Mouse (Mus musculus) lung, embryonic 16.5 days (tissue): ENCODE results near the gene Lpar3. TPM values are rescaled to one million over a fixed set of nuclear protein-coding genes. Genes with fewer than 3 reads are reported as not detected.
A peak's percentile ranks its signal among the peaks of the same experiment; 100 is the strongest.

Experiments
- ATAC-seq: fragments of 200-750 bp; cut with Nextera tagmentation; 2 replicates; pipeline ENCODE4 v1.8.0; 2017; ENCODE audit warnings: low read depth, mild to moderate bottlenecking, moderate library complexity
- H3K27ac ChIP-seq: fragments of 300-500 bp; sonication (generic); 2 replicates; pipeline ENCODE4 v1.5.1; 2014; ENCODE audit warnings: mild to moderate bottlenecking, control low read depth, low read length
- H3K27me3 ChIP-seq: fragments of 300-500 bp; sonication (generic); 2 replicates; pipeline ENCODE4 v1.6.1; 2014; ENCODE audit warnings: low read depth, low read length, mixed read lengths; ENCODE audit not compliant: control insufficient read depth, insufficient read depth
- H3K36me3 ChIP-seq: fragments of 300-500 bp; sonication (generic); 2 replicates; pipeline ENCODE4 v1.6.1; 2014; ENCODE audit warnings: low read length; ENCODE audit not compliant: control insufficient read depth, insufficient read depth
- H3K4me1 ChIP-seq: fragments of 300-500 bp; sonication (generic); replicated peaks from 2 replicates; pipeline ENCODE4 v1.6.1; 2014; ENCODE audit warnings: low read length, mixed read lengths; ENCODE audit not compliant: control insufficient read depth, insufficient read depth
- H3K4me2 ChIP-seq: fragments of 300-500 bp; sonication (generic); 2 replicates; pipeline ENCODE4 v1.6.1; 2014; ENCODE audit warnings: low read depth, low read length, control low read depth
- H3K4me3 ChIP-seq: fragments of 300-500 bp; sonication (generic); 2 replicates; pipeline ENCODE4 v1.5.1; 2014; ENCODE audit warnings: mild to moderate bottlenecking, low read length, control low read depth
- H3K9ac ChIP-seq: fragments of 300-500 bp; sonication (generic); 2 replicates; pipeline ENCODE4 v1.6.1; 2014; ENCODE audit warnings: low read length, control low read depth
- H3K9me3 ChIP-seq: fragments of 300-500 bp; sonication (generic); 2 replicates; pipeline ENCODE4 v1.6.1; 2016; ENCODE audit warnings: low read length; ENCODE audit not compliant: control insufficient read depth
- whole genome bisulfite sequencing: fragments of 180-500 bp; shearing (Covaris S2); extraction: QIAGEN DNeasy Blood & Tissue Kit; methylation state at CpG from one replicate; pipeline ENCODE4 v1.1.7; 2014; 5-methylcytosine and 5-hydroxymethylcytosine counted together
- polyA plus RNA-seq: library from polyadenylated mRNA; unstranded; fragments of >200 nt; fragmentation: Nextera tagmentation; extraction: Ambion mirVana; gene quantifications from 2 replicates; pipeline ENCODE4 v1.2.1, GENCODE M21; 2015

Lpar3 gene
- polyA plus RNA-seq, 1 experiment from 2014 or later: 2.5 TPM

DNA sequence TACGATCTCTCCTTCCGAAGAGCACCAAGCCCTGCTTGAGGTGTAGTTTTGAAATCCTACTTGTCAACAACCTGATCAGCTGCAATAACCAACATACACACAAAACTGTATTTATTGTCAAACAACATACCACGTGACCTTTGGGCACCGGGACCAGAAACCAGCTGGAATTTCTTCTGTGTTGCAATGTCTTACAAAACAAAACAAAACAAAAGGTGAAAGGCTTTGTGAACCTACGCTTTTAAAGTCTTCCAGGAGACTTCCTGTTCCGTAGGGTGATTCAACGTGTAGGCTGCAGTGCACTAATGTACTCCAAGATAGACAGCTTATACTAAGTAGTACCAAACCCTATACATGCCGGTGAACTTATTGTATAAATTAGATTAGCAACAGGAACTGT, 25.8 kb downstream of the Lpar3 start:
- H3K4me1 ChIP-seq: no peaks in the 10 kb centered on the region; the same call in 1 of the 2 replicates
- no peak overlapping the region for H3K9ac ChIP-seq
- no peak overlapping the region for H3K27ac ChIP-seq
- H3K27me3 ChIP-seq: no peaks in the 10 kb centered on the region
- no peak overlapping the region for H3K4me2 ChIP-seq
- no peak for ATAC-seq
- no peaks in the 10 kb centered on the region for H3K9me3 ChIP-seq
- H3K4me3 ChIP-seq: no peak overlapping the region
- H3K36me3 ChIP-seq: no peaks in the 10 kb centered on the region
- 68% methylated on average over 8 of the region's 8 CpGs for WGBS

DNA sequence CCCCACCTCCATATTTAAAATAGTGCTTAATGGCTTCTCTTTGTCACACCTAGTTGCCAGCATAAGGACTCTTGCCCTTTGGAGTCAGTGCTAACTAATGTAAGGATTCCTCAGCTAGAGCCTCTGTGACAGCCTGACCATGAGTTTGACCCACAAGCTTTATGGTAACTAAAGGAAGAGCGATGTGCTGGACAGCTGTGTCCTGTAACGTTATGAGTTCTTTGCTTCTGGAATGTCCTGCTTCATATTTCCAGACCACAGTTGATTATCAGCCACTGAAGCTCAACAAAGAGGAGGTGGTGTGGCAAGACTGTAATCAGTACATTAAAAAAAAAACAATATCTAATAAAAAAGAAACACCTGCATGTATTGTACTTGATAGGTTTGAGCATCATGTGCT, 26.2 kb downstream of the Lpar3 start:
- Histone ChIP-seq H3K9me3 (no peaks in the 10 kb centered on the region), H3K4me1 (no peaks in the 10 kb centered on the region; the same call in 1 of the 2 replicates), H3K27ac (no peak overlapping the region), H3K4me2 (no peak overlapping the region), H3K4me3 (no peak overlapping the region), H3K36me3 (no peaks in the 10 kb centered on the region), H3K9ac (no peak overlapping the region), H3K27me3 (no peaks in the 10 kb centered on the region)
- WGBS: 62% methylated on average over 2 of the region's 2 CpGs
- ATAC-seq: peak; percentile 78

GRCm38 (mm10) chr3:146249895-146250294, 29.1 kb downstream of the Lpar3 start:
- no peak overlapping the region for H3K9ac ChIP-seq
- H3K27me3 ChIP-seq: no peaks in the 10 kb centered on the region
- no peak overlapping the region for H3K4me3 ChIP-seq
- H3K4me2 ChIP-seq: no peak overlapping the region
- no peaks in the 10 kb centered on the region for H3K36me3 ChIP-seq
- 69% methylated on average over 8 of the region's 8 CpGs for WGBS
- H3K27ac ChIP-seq: no peak overlapping the region
- no peaks in the 10 kb centered on the region; the same call in 1 of the 2 replicates for H3K4me1 ChIP-seq
- H3K9me3 ChIP-seq: no peaks in the 10 kb centered on the region
- no peak for ATAC-seq

GRCm38 (mm10) chr3:146251771-146252170, 31.0 kb downstream of the Lpar3 start:
- H3K9me3 ChIP-seq: no peaks in the 10 kb centered on the region
- H3K27me3 ChIP-seq: no peaks in the 10 kb centered on the region
- ATAC-seq: no peak
- no peaks in the 10 kb centered on the region; the same call in 1 of the 2 replicates for H3K4me1 ChIP-seq
- H3K9ac ChIP-seq: no peak overlapping the region
- H3K36me3 ChIP-seq: no peaks in the 10 kb centered on the region
- no peak overlapping the region for H3K27ac ChIP-seq
- no peak overlapping the region for H3K4me3 ChIP-seq
- WGBS: 67% methylated on average over 6 of the region's 6 CpGs
- no peak overlapping the region for H3K4me2 ChIP-seq

DNA sequence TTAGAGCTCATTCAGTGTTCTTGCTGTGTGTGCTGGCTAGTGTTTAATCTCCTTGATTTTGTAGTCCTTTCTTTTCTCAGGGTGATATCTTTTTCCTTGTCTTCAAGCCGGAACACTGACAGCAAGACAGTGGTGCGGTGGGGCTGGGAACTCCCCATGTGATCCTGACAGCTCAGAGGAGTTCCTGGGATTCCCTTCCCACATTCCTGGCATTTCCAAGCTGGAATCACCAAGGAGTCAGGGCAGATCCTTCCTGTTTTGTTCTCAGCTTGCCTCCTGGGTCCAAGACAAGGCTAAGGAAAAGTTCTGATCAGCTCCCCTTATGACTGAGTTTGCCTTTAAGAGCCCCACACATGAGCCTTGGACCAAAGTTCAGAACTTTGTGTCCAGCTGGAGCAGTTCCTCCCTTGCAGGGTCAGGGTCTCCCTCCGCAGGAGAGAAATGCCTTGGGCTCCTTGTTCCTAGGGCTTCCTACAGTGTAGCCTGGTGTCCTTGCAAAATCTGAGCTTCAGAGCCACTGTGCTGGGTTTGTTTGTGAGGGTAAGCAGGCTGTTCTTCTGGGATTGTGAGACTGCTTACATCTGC, 33.1 kb downstream of the Lpar3 start:
- peak; percentile 19; the same call in 1 of the 2 replicates for ATAC-seq
- Histone ChIP-seq H3K9ac (no peak overlapping the region), H3K4me1 (no peaks in the 10 kb centered on the region), H3K4me3 (no peak overlapping the region), H3K27me3 (no peaks in the 10 kb centered on the region), H3K36me3 (no peaks in the 10 kb centered on the region), H3K4me2 (no peak overlapping the region), H3K9me3 (no peaks in the 10 kb centered on the region), H3K27ac (peak overlapping the region; percentile 8; the same call in 1 of the 2 replicates)
- 23% methylated on average over 3 of the region's 3 CpGs for WGBS

DNA sequence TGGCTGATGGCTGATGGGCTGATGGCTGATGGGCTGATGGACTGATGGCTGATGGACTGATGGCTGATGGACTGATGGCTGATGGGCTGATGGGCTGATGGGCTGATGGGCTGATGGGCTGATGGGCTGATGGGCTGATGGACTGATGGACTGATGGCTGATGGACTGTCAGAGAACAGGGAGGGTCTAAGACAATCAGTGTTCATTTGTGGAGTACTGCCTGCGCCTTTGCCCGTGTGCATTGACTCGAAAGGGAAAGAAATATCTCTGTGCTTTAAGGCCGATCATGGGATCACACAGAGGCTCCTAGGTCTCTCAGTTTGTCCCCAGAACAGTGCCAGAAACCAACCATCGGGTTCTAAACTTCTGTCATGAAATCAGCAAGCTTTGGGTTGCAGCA, 34.4 kb downstream of the Lpar3 start:
- H3K4me2 ChIP-seq: no peak overlapping the region

GRCm38 (mm10) chr3:146257483-146258122, 36.8 kb downstream of the Lpar3 start:
- Histone ChIP-seq H3K9me3 (no peaks in the 10 kb centered on the region), H3K4me1 (0 out of 2 replicates have a peak, but pooled peaks cover 5% of the 10 kb centered on the region), H3K27ac (no peak overlapping the region), H3K4me3 (no peak overlapping the region), H3K27me3 (no peaks in the 10 kb centered on the region), H3K9ac (no peak overlapping the region), H3K36me3 (no peaks in the 10 kb centered on the region), H3K4me2 (no peak overlapping the region)
- ATAC-seq: no peak
- WGBS: 48% methylated on average over 10 of the region's 10 CpGs

More for the DNA sequence above, 34.4 kb downstream of the Lpar3 start:
- Histone ChIP-seq H3K27me3 (no peaks in the 10 kb centered on the region), H3K9me3 (no peaks in the 10 kb centered on the region), H3K27ac (no peak overlapping the region), H3K4me1 (0 out of 2 replicates have a peak, but pooled peaks cover 2% of the 10 kb centered on the region), H3K36me3 (no peaks in the 10 kb centered on the region), H3K4me3 (no peak overlapping the region), H3K9ac (no peak overlapping the region)
- 70% methylated on average over 5 of the region's 5 CpGs for WGBS
- ATAC-seq: peak; percentile 63; the same call in 1 of the 2 replicates

DNA sequence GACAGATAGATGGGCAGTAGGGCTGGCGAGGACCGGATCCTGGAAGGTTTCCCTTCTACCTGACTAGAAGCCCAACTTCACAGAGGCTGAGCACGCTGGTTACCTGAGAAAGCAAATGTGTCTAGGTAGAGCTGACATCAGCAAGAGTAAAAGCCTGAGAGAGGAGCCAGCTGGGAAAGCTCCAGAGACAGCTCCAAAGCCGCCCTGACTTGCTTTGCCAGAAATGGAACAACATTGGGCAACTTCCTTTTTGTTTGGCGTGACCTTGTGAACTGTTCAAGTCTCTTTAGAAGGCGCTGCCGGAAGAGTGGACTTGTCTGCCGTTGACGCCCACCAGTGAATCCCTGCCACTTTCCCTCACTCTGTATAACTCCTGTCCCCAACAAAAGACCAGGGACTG, 39.4 kb downstream of the Lpar3 start:
- H3K27me3 ChIP-seq: no peaks in the 10 kb centered on the region
- H3K4me3 ChIP-seq: no peak overlapping the region
- no peaks in the 10 kb centered on the region for H3K36me3 ChIP-seq
- H3K4me2 ChIP-seq: no peak overlapping the region
- no peaks in the 10 kb centered on the region for H3K9me3 ChIP-seq
- peak; percentile 89 for ATAC-seq
- 52% methylated on average over 9 of the region's 9 CpGs for WGBS
- H3K27ac ChIP-seq: no peak overlapping the region
- H3K4me1 ChIP-seq: 0 out of 2 replicates have a peak, but pooled peaks cover 5% of the 10 kb centered on the region
- H3K9ac ChIP-seq: no peak overlapping the region

GRCm38 (mm10) chr3:146260845-146261244, 40.1 kb downstream of the Lpar3 start:
- peak; percentile 23; the same call in 1 of the 2 replicates for ATAC-seq
- Histone ChIP-seq H3K27me3 (no peaks in the 10 kb centered on the region), H3K4me3 (no peak overlapping the region), H3K36me3 (no peaks in the 10 kb centered on the region), H3K27ac (no peak overlapping the region), H3K4me2 (no peak overlapping the region), H3K9ac (no peak overlapping the region), H3K4me1 (0 out of 2 replicates have a peak, but pooled peaks cover 5% of the 10 kb centered on the region), H3K9me3 (no peaks in the 10 kb centered on the region)
- WGBS: 78% methylated on average over 11 of the region's 11 CpGs
